Mouse (Mus musculus): ENCODE results near the gene Dmgdh.
A peak's percentile ranks its signal among the peaks of the same experiment; 100 is the strongest.

The Dmgdh gene

DNA sequence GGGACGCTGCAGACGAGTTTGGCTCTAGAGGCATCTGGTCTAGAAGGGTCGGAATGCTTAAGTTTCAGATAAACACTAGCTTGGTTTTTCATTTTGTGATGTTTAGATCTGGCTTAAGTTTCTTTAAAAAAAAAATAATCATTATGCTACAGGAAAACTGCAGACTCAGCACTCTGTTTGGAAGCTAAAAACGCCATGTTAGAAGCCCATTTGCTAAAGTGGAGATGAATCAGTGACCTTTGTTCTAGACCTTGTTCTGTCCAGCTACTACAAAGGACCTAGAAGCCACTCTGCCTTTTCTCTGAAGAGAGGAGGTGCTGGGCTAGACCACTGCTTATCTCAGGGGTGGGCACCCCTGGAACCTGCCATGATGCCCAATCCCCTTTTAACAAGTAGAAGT lies 36.1 kb downstream of the Dmgdh start:
- no peak for DNase-seq (ENCODE audit: low read depth)

DNA sequence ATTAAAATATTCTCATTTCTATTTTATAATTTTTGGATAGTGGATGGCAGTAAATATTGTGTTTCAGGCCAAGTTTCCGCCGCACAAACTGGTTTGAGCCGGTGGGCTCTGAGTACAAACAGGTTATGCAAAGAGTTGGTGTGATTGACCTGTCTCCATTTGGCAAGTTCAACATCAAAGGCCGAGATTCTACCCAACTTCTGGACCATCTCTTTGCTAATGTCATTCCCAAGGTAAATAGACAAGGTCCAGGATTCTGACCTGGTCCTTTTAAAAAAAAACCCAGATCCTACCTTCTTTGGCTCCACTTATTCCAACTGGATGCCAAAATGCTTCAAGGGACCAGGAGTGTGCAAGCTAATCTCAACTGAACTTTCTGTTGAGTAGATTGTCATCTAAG lies 37.0 kb downstream of the Dmgdh start:
- no peak for DNase-seq (ENCODE audit: low read depth)

GRCm38 (mm10) chr13:93712362-93712761 lies 38.1 kb downstream of the Dmgdh start:
- no peak for DNase-seq (ENCODE audit: low read depth)

DNA sequence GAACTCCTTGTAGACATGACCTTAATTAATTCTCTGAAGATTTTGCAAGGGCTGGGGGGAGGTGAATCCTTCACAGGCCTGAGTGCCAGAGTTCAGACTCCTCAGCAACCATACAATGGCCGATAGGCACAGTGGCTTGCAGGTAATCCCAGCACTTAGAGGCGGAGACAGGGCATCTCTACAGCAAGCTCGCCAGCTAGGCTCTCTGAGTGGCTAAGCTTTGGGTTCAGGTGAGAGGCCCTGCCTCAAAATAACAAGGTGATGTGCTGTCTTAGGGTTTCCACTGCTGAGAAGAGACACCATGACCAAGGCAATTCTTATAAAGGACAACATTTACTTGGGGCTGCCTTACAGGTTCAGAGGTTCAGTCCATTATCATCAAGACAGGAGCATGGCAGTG lies 39.6 kb downstream of the Dmgdh start:
- no peak for DNase-seq (ENCODE audit: low read depth)

DNA sequence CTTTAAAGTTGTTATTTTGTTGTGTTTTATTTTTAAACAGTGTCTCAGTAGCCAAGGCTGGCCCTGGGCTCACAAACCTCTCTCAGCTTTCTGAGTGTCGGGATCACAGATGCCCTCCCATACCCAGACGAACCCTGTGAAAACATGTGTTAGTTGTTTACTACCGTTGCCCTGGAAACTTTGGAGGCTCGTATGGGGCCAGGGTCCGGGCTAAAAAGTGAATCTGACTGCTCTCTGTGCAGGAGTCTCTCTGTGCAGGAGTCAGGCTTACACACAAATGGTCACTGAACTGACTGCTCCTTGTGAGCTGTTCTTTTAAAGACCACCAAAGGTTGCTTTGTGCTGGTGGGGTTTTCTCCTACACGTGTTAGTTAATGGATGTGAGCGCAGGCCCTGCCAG lies 42.9 kb downstream of the Dmgdh start:
- no peak for DNase-seq (ENCODE audit: low read depth)

DNA sequence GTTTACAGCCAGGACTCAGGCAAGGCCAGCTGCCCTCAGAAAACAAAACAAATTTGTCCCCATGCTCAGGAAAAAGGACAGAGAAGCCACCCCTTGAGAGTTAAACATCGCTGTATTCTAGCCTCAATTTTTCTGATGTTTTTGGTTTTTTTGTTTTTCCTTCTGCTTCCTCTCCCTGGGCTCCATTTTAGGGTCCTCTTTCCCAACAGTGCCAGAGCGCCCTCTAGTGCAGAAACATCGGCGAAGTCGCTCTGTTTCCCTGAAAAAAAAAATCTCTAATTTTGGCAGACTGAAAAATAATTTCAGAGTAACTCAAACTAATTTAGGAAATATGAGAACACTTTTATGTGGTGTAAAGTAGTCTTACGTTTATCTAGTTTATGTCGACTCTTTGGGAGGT lies 44.7 kb downstream of the Dmgdh start:
- peak; percentile 65 for DNase-seq (ENCODE audit: low read depth)

- no peak for DNase-seq (ENCODE audit: low read depth)
These were observed 47.7 kb downstream of the Dmgdh start for GRCm38 (mm10) chr13:93721916-93722315.

DNA sequence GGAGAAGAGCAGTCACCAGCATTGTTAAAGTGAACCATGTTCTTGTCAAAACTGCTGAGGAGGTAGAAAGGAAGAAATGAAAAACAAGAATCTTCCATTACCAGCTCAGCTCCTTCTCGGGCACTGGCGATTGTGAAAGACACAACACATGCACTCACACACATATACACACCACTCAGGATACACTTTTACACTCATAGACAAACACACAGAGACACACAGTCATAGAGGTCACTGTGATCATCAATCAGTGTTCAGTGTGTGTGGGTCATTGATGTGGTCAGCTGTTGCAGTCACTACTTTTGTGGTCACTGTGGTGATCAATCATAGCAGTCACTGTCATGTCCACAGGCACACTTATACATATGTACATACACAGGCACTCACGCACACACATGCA lies 49.2 kb downstream of the Dmgdh start:
- no peak for DNase-seq (ENCODE audit: low read depth)

DNA sequence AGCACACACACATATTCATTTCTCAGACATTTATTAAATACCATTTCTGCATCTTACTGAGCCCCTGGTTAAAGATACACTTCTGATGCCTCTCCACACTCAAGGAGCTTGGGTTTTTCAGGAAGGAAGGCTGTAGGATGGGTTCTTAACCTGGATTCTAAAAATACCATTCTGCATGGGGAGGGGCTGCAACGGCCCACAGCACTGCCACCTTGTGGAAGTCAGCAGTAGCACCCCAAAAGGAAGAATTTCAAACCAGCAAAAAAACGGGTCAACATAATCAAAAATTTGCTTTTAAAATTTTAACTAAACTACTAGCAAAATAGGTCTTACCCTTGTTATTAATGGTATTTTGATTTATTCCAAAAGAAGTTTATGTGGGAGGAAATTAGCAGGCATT lies 50.0 kb downstream of the Dmgdh start:
- DNase-seq (ENCODE audit: low read depth), result peak; percentile 59

GRCm38 (mm10) chr13:93735131-93735636 lies 61.0 kb downstream of the Dmgdh start:
- no peak for DNase-seq (ENCODE audit: low read depth)

GRCm38 (mm10) chr13:93744118-93744517 lies 69.9 kb downstream of the Dmgdh start:
- no peak for DNase-seq (ENCODE audit: low read depth)

DNA sequence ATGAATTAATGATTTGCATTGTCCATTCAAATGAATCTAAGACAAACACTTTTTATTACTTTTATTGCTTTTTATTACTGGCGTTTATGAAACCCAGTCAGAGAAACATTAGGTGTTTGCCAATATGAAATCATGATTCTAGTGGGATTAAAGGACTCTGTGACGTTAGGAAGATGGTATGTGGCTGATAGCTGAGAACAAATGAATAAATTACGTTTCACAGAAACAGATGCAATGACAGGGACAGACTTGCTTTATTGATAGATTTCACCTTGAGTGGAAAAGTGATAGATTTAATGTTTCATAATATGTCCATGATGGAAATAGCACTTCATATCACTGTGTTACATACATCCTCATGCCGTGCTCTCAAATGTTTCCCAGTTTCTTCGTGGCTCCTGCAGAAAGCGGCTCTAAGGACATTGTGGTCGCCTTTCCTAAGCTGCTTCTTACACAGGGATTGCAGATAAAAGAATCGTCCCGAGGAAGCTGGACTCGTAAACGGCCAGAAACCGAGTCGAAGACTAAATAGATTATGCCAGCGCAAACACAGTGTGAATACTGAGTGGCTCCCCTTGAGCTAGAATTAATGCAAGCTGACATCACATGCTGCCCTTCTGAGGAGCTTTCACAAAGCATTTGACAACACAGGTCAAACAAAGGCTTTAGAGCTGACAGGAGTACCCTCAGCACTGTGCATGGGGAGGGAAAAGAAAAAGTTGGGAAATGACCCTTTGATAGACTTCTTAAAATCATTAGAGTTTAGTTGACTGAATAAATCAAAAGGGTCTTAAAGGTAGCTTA lies 78.6 kb downstream of the Dmgdh start:
- DNase-seq (ENCODE audit: low read depth), result no peak

DNA sequence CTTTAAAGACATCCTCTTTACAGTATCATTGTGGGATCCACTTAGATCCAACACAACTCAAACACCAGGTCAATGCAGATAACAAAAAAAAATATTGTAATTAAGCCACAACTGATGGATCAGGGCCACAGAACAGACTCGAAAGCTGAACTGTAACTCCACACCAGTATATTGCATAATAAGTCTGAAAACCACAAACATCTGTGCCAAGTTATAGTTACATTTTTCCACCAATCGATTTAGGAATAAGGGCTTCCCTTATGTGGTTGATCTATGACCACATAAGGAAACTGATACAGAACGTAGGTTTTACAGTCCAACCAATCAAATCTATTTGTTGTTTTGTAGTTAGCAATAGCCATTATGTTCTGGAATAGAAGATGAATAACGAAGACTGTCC lies 80.9 kb downstream of the Dmgdh start:
- DNase-seq (ENCODE audit: low read depth), result no peak

DNA sequence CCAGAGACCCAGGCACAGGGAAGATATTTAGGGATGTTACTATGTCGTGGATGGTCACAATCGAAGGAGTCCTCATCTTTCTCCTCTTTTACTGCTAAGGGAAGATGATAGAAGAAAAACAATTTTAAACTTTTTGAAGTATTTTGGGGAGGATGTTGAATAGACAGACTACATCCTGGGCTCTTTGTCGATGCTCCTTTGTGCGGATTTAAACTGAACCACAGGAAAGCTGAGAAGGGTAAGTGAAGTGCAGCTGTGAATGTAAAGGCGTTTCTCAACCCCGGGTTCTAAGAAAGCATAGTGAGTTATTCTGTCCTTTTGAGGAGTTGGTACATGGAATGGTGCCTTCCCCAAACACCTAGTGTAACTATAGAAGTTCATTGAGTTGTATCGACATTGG lies 82.4 kb downstream of the Dmgdh start:
- DNase-seq (ENCODE audit: low read depth), result peak; percentile 63

DNA sequence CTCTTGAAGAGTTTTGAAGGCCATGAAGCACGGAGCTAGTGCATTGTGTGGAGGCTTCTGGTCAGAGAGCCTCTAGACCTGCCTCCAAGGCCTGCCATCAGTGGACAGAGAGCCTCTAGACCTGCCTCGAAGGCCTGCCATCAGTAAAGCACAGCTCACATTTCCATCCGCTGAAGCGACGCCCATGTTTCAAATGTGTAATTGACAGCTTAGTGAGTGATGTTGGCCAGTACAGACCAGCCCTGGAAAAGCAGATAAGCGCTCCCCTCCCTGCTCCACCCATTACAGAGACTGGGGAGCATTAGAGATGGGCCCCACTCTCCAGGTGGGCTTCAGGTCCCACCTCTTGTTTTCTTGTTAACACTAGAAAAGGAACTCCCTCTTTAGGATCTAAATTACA lies 83.3 kb downstream of the Dmgdh start:
- DNase-seq (ENCODE audit: low read depth), result no peak

- no peak for DNase-seq (ENCODE audit: low read depth)
These were observed 84.1 kb downstream of the Dmgdh start for GRCm38 (mm10) chr13:93758149-93758898.

DNA sequence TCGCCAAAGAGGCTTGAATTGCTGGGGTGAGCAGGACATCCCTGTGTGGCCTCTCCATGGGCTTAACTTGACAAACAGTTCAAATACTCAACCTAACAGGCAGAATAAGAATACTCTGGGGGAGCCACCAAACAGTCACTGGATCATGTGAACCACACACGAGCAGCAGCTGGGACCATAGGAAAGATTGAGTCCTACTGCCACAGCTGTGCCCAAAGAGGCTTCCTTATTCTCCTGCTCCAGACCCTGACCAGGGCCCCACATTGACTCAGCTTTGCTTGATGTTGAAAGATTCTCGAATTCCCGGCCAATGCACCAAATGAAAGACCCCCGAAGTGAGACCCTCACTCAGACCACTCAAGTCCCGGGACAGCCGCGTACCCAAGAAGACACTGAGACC lies 87.6 kb downstream of the Dmgdh start:
- DNase-seq (ENCODE audit: low read depth), result no peak

- peak; percentile 57 for DNase-seq (ENCODE audit: low read depth)
These were observed 88.6 kb downstream of the Dmgdh start for GRCm38 (mm10) chr13:93762879-93763278.

GRCm38 (mm10) chr13:93764321-93764973 lies 90.2 kb downstream of the Dmgdh start:
- no peak for DNase-seq (ENCODE audit: low read depth)

GRCm38 (mm10) chr13:93771031-93771587 lies 96.9 kb downstream of the Dmgdh start:
- peak; percentile 66 for DNase-seq (ENCODE audit: low read depth)

DNA sequence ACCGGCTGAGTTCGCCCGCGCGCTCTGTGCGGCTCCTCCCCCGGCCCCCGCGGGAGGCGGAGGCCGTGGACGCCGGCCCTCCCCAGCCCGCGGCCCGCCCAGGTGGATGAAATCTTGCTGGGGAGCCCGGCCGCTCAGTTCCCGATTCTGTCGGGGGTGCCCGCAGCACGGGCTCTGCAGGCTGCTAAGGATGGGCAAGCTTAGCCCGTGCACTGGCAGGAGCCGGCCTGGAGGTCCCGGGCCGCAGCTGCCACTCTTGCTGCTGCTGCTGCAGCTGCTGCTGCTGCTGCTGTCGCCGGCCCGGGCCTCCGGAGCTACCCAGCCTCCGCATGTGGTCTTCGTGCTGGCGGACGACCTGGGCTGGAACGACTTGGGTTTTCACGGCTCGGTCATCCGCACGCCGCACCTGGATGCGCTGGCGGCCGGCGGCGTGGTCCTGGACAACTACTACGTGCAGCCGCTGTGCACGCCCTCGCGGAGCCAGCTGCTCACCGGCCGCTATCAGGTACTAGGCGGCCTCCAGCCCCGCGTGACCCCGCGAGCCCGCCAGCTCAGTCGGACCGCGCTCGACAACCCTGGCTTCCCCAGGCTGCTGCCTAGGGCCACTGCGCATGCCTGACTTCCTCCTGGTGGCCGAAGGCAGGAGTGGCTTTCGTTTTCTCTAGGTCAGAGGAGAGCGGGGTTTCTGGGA lies 97.5 kb downstream of the Dmgdh start, which contains the start of gene Arsb:
Gene Arsb (plus strand): TSS at position 43 of the 691 bp plus-strand sequence.
- DNase-seq (ENCODE audit: low read depth), result peak; percentile 85

DNA sequence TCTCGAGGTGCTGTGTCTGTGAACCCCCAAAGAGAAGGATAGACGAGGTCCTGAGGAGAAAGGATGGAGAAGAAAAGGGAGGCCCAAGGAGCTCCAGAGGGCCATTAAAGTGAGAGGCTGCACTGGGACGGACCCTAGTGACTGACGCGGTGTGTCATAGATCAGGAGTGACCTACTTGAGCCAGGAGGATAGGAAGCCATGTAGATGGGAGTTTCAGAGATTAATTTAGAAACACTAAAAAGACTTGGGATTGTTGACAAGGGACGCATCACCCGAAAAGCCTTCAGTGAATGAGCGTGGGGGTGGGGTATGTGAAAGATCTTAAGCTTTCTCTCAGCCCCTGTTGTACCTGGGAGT lies 98.0 kb downstream of the Dmgdh start:
- DNase-seq (ENCODE audit: low read depth), result no peak

All from naive thymus-derived CD4-positive, alpha-beta T cell, adult 2 months (primary cell).